Mouse (Mus musculus): ENCODE measurements around the gene Pspn.

Gene Pspn

GRCm38 (mm10) chr17:56999968-57000609 lies at the start of gene Pspn:
Gene Pspn (minus strand): TSS chr17:57000018.
- no peak for DNase-seq (ENCODE audit: low spot score in 2 of 2)

GRCm38 (mm10) chr17:57048816-57049215 lies 49.0 kb upstream of the Pspn start:
- DNase-seq (ENCODE audit: low spot score in 2 of 2) = no peak

- no peak for DNase-seq (ENCODE audit: low spot score in 2 of 2)
These were observed 47.6 kb upstream of the Pspn start for GRCm38 (mm10) chr17:57047406-57047805.

GRCm38 (mm10) chr17:57041554-57041953 lies 41.7 kb upstream of the Pspn start, which contains the start of gene Slc25a41:
Gene Slc25a41 (minus strand): TSS chr17:57041654.
- no peak for DNase-seq (ENCODE audit: low spot score in 2 of 2)

GRCm38 (mm10) chr17:57038978-57039377 lies 39.2 kb upstream of the Pspn start:
- no peak for DNase-seq (ENCODE audit: low spot score in 2 of 2)

- no peak for DNase-seq (ENCODE audit: low spot score in 2 of 2)
These were observed 33.0 kb upstream of the Pspn start for GRCm38 (mm10) chr17:57032854-57033253.

GRCm38 (mm10) chr17:57031661-57032420 lies 32.0 kb upstream of the Pspn start:
- peak; percentile 99 to 100 for DNase-seq (ENCODE audit: low spot score in 2 of 2)

GRCm38 (mm10) chr17:57030931-57031660 lies 31.3 kb upstream of the Pspn start, which contains the start of gene Khsrp:
Gene Khsrp (minus strand): TSS chr17:57031522.
- peak in 1 of 2 experiments; percentile 35 for DNase-seq (ENCODE audit: low spot score in 2 of 2)

GRCm38 (mm10) chr17:57029691-57030090 lies 29.9 kb upstream of the Pspn start:
- no peak for DNase-seq (ENCODE audit: low spot score in 2 of 2)

- no peak for DNase-seq (ENCODE audit: low spot score in 2 of 2)
These were observed 27.7 kb upstream of the Pspn start for GRCm38 (mm10) chr17:57027471-57027870.

GRCm38 (mm10) chr17:57020960-57021359 lies 21.1 kb upstream of the Pspn start:
- DNase-seq (ENCODE audit: low spot score in 2 of 2) = no peak

GRCm38 (mm10) chr17:57019693-57020092 lies 19.9 kb upstream of the Pspn start:
- DNase-seq (ENCODE audit: low spot score in 2 of 2) = no peak

GRCm38 (mm10) chr17:57012245-57012795 lies 12.5 kb upstream of the Pspn start:
- DNase-seq (ENCODE audit: low spot score in 2 of 2) = no peak

- peak; percentile 92 to 93 for DNase-seq (ENCODE audit: low spot score in 2 of 2)
These were observed 11.7 kb upstream of the Pspn start, which contains the start of the genes Gtf2f1 and Gm17949 for GRCm38 (mm10) chr17:57011236-57012141. Gene Gtf2f1 (minus strand): TSS chr17:57011288. Gene Gm17949 (plus strand): TSS chr17:57011469.

- DNase-seq (ENCODE audit: low spot score in 2 of 2) = no peak
These were observed 11.1 kb upstream of the Pspn start for GRCm38 (mm10) chr17:57010911-57011235.

GRCm38 (mm10) chr17:57007137-57007905 lies 7.5 kb upstream of the Pspn start:
- DNase-seq (ENCODE audit: low spot score in 2 of 2) = no peak

GRCm38 (mm10) chr17:57003994-57004393 lies 4.2 kb upstream of the Pspn start:
- DNase-seq (ENCODE audit: low spot score in 2 of 2) = no peak

- no peak for DNase-seq (ENCODE audit: low spot score in 2 of 2)
These were observed 1.4 kb upstream of the Pspn start for GRCm38 (mm10) chr17:57001228-57001627.

GRCm38 (mm10) chr17:56999414-56999813 lies 404 bp downstream of the Pspn start:
- DNase-seq (ENCODE audit: low spot score in 2 of 2) = no peak

GRCm38 (mm10) chr17:56997029-56997667 lies 2.7 kb downstream of the Pspn start, which contains the start of gene Alkbh7:
Gene Alkbh7 (plus strand): TSS chr17:56997339.
- DNase-seq (ENCODE audit: low spot score in 2 of 2) = peak; percentile 93 to 95

All from frontal cortex, postnatal 14 days (tissue).